Mouse (Mus musculus) small intestine, adult 2 months (tissue): ENCODE data around the gene Pycard. TPM values are rescaled to one million over a fixed set of nuclear protein-coding genes. Genes with fewer than 3 reads are reported as not detected.
"Not testable (repeated sequence)": the region's sequence is repeated elsewhere in the genome, so short reads cannot be mapped to it uniquely, and the experiment has no call there.

ENCODE experiments used
- H3K27ac ChIP-seq: fragments of 200-500 bp; 2 replicates; pipeline ENCODE4 v1.5.1; 2012; ENCODE audit warnings: low read depth, low read length, control low read depth, inconsistent platforms; ENCODE audit not compliant: insufficient read depth
- H3K27me3 ChIP-seq: fragments of 200-500 bp; 2 replicates; pipeline ENCODE4 v1.6.1; 2012; ENCODE audit warnings: mild to moderate bottlenecking, moderate library complexity, low read length, inconsistent platforms; ENCODE audit not compliant: control insufficient read depth, insufficient read depth
- H3K36me3 ChIP-seq: fragments of 200-500 bp; 2 replicates; pipeline ENCODE4 v1.6.1; 2012; ENCODE audit warnings: mild to moderate bottlenecking, low read length, control low read depth, inconsistent platforms; ENCODE audit not compliant: control insufficient read depth, insufficient read depth
- H3K4me1 ChIP-seq: fragments of 200-500 bp; 2 replicates; pipeline ENCODE4 v1.6.1; 2012; ENCODE audit warnings: low read length, inconsistent platforms, mixed read lengths; ENCODE audit not compliant: control insufficient read depth, insufficient read depth, insufficient read length
- H3K4me3 ChIP-seq: fragments of 200-500 bp; 2 replicates; pipeline ENCODE4 v1.5.1; 2012; ENCODE audit warnings: low read depth, mild to moderate bottlenecking, control low read depth, inconsistent platforms, low read length, moderate library complexity
- CTCF ChIP-seq: fragments of 200-500 bp; IDR thresholded peaks from 2 replicates; pipeline ENCODE4 v1.5.1; 2012; ENCODE audit warnings: low read depth, mild to moderate bottlenecking, control low read depth, inconsistent platforms, low read length, moderate library complexity, mixed read lengths; ENCODE audit not compliant: insufficient replicate concordance, insufficient read length; ENCODE audit errors: extremely low read depth
- POLR2A ChIP-seq: fragments of 200-500 bp; IDR thresholded peaks from 2 replicates; pipeline ENCODE4 v1.6.1; 2012; ENCODE audit warnings: low read depth, mild to moderate bottlenecking, control low read depth, inconsistent platforms, low read length, moderate library complexity
- whole genome bisulfite sequencing: fragments of 180-500 bp; shearing (Covaris S2); methylation state at CpG from one replicate; pipeline ENCODE4 v1.1.7; 2018; 5-methylcytosine and 5-hydroxymethylcytosine counted together
- polyA plus RNA-seq: library from polyadenylated mRNA; depleted of rRNA; stranded (reverse); fragments of >200 nt; gene quantifications from 2 replicates; pipeline ENCODE4 v1.2.3, GENCODE M21; 2012; rRNA removed

The Pycard gene
- 602 and 952 TPM in 2 replicates for polyA plus RNA-seq

DNA sequence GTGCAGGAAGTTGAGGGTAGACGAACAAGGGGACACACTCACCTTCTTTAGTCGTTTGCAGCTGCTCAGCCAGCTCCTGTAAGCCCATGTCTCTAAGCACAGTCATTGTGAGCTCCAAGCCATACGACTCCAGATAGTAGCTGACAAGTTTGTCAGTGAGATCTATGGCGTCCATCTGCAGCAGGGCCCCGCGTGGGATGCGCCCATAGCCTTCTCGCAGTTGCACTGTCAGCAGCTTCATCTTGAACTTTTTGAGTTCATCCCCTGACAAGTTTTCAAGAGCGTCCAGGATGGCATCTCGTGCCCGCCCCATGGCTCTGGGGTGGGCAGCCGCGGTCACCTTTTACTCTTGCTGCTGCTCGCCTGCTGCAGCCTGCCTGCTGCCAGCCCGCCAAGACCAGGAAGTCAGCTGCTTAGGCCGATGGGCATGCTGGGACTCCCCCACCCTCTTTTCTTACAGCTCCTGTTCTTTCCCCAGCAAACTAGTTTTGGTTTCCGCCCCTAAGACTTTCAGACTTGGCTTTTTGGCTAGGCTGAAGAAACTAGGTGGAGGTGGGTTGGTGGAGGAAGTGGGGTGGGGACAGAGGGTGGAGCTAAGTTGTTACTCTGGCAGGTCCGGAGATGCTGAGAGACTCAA is at the start of gene Pycard:
TSS of gene Pycard (minus strand) at position 527 of the 637 bp plus-strand sequence.
- Histone ChIP-seq H3K27ac (peak within 1 kb of the TSS; percentile 91), H3K27me3 (no peaks in the 10 kb centered on the region), H3K4me1 (peaks cover 7% of the 10 kb centered on the region; the same call in 1 of the 2 replicates), H3K36me3 (peaks cover 22% of the 10 kb centered on the region), H3K4me3 (peak within 1 kb of the TSS; percentile 78)
- WGBS: 1% methylated on average over 18 of the region's 18 CpGs
- peak; percentile 64 for TF ChIP-seq POLR2A
- no peak for TF ChIP-seq CTCF

DNA sequence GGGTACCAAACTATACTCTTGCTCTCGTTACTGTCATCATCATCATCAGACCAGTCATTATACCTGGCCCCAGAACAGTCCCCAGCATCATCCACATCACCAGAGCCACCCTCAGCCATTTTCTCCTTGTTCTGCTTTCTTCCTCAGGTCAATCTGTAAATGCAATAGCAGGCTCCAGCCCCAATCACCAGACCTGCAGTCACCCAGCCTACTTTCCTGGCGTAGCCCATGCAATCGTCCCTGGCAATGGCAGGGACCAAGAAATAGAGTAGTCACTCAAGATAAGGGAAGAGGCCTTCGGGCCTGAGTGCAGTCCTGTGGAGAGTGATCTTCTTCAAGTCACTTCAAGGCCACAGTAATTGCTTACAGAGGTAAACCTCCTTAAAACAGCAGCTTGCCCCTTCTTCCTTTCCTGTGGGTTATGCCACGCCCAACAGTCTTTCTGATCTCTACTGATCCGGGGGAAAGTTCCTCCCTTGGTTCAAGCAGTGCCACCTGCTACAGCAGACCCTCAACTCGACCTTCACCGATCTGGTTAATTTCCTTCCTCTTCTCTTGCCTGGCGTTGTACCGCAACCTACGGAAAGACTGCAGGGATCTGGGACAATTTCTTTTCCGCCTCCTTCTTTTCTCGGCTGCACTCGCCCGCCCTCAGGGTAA is 48.6 kb upstream of the Pycard start:
- H3K4me1 ChIP-seq, H3K4me3 ChIP-seq: not testable (repeated sequence)
- WGBS: 78% methylated on average over 15 of the region's 15 CpGs

DNA sequence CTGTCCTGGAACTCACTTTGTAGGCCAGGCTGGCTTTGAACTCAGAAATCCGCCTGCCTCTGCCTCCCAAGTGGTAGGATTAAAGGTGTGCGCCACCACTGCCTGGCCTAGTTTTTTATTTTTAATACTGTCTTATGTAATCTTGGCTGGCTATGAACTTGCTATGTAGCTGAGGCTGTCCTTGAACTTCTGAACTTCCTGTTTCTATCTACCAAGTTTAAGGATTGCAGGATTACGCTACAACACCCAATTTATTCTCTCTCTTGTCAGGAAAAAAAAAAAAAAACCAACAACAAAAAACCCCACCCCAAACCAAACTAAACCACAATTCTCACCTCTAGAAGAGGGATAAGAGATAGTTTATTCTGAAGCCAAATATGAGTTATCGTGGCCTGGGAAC is 39.9 kb upstream of the Pycard start:
- H3K27me3 ChIP-seq: no peaks in the 10 kb centered on the region
- 58% methylated on average over 4 of the region's 4 CpGs for WGBS
- H3K4me3 ChIP-seq: no peak overlapping the region
- peaks cover 18% of the 10 kb centered on the region; the same call in 1 of the 2 replicates for H3K4me1 ChIP-seq
- peak overlapping the region; percentile 99 for H3K27ac ChIP-seq
- H3K36me3 ChIP-seq: no peaks in the 10 kb centered on the region
- no peak for TF ChIP-seq POLR2A
- TF ChIP-seq CTCF: no peak

More for the DNA sequence above, 48.6 kb upstream of the Pycard start:
- not testable (repeated sequence) for H3K27me3 ChIP-seq, H3K36me3 ChIP-seq, H3K27ac ChIP-seq

DNA sequence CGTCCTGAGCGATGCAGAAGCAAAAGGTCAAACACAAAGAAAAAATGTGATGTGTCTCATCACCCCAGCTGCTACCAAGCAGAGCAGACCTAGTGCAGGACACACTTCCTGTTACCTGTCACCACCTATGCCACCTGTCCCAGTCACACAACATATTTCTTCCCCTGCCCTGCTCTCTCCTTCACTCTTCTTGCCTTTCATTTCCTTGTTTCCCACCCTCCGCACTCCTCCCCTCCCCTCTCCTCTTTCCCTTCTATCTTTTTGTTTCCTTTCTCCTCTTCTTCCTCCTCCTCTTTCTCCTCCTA is 39.3 kb upstream of the Pycard start:
- TF ChIP-seq CTCF: no peak
- TF ChIP-seq POLR2A: no peak
- Histone ChIP-seq H3K27me3 (no peaks in the 10 kb centered on the region), H3K36me3 (no peaks in the 10 kb centered on the region), H3K4me3 (no peak overlapping the region), H3K27ac (peak overlapping the region; percentile 99), H3K4me1 (peaks cover 18% of the 10 kb centered on the region; the same call in 1 of the 2 replicates)
- 29% methylated on average over 3 of the region's 3 CpGs for WGBS

DNA sequence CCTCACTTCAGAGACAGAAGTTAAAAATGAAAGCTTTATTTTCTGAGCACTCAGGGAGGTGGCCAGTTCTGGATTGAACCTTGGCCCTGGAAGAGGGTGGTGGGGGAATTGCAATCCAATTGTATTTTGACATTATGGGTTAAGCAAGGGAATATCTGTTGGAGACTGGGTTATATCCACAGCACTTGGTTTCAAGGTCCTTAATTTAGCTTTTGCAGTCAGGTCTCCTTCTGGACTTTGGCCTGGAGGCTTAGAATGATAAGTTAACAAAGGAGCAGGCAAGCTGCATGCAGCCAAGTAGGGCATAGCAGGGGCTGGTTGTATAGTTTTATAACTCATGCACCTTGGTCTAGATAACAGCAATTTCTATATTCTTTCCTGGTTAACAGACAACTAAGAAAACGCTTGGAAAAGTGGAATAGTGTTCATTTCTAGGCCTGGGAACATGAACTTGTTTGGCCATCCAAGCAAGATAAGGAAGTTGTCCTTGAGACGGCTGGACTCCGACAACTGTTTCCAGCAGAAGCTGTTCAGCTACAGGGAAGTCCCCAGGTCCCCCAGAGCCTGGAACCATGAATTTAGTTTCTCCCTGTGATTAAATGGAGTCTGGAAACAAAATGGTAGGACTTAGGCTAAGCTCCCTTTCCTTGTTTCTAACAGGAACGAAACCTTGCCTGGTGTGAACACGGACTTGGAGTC is 38.8 kb upstream of the Pycard start:
- Histone ChIP-seq H3K4me3 (peak overlapping the region; percentile 34; the same call in 1 of the 2 replicates), H3K36me3 (no peaks in the 10 kb centered on the region), H3K27ac (peak overlapping the region; percentile 100), H3K27me3 (no peaks in the 10 kb centered on the region), H3K4me1 (peaks cover 18% of the 10 kb centered on the region; the same call in 1 of the 2 replicates)
- 20% methylated on average over 5 of the region's 5 CpGs for WGBS
- TF ChIP-seq POLR2A: no peak
- no peak for TF ChIP-seq CTCF

DNA sequence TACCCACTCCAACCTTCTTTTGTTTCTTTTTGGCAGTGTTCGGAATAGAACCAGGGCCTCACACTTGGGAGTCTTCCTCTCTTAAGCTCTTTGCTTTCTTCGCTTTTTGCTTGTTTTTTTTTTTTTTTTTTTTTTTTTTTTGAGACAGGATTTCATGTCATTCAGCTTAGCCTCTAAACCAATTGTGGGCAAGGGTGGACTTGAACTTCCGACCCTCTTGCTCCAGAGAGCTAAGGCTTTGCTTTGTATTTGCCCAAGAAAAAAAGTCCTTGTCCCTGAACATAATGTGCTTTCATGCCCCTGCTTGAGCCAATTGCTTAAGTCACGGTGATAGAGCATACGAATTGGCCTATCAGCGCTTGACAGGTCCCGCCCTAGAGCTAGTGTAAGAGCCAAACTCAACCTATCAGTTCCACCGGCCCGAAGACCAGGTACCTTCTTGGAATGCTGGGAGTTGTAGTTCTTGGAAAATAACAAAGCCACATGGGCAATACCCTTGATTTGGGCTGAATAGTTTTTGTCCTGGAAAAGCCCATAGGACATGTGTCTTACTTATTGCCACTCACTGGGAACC is 37.8 kb upstream of the Pycard start:
- peak overlapping the region; percentile 100 for H3K27ac ChIP-seq

DNA sequence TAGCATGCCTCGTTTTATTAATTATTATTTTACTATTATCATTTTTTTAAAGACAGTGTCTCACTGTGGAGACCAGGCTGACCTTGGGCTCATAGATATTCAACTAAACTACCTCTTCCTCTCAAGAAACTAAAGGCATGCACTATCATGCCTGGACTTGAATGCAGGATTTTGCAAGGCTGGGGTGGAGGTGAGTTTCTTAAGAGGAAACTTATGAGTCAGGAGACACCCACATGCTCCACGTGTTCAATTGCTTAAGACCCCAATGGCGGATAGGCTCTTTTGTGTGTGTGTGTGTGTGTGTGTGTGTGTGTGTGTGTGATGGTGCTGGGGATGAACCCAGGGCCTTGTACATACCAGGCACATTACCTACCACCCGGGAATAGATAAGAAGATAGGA is 31.7 kb upstream of the Pycard start:
- no peak overlapping the region for H3K27ac ChIP-seq
- H3K4me3 ChIP-seq: no peak overlapping the region
- H3K4me1 ChIP-seq: peaks cover 3% of the 10 kb centered on the region; the same call in 1 of the 2 replicates
- no peak for TF ChIP-seq CTCF
- TF ChIP-seq POLR2A: no peak
- 77% methylated on average over 4 of the region's 4 CpGs for WGBS
- H3K27me3 ChIP-seq: no peaks in the 10 kb centered on the region
- no peaks in the 10 kb centered on the region for H3K36me3 ChIP-seq

More for the DNA sequence above, 37.8 kb upstream of the Pycard start:
- no peak for TF ChIP-seq POLR2A
- no peak for TF ChIP-seq CTCF
- H3K4me3 ChIP-seq: no peak overlapping the region
- no peaks in the 10 kb centered on the region for H3K36me3 ChIP-seq
- no peaks in the 10 kb centered on the region for H3K27me3 ChIP-seq
- WGBS: 28% methylated on average over 9 of the region's 9 CpGs
- peaks cover 18% of the 10 kb centered on the region; the same call in 1 of the 2 replicates for H3K4me1 ChIP-seq
